Mouse (Mus musculus) heart, postnatal 10 days (tissue): ENCODE results near the gene Fbxo46. TPM values are rescaled to one million over a fixed set of nuclear protein-coding genes. Genes with fewer than 3 reads are reported as not detected.
"Not testable (repeated sequence)": the region's sequence is repeated elsewhere in the genome, so short reads cannot be mapped to it uniquely, and the experiment has no call there.

Experiments
- DNase-seq, 2 experiments: peaks; one replicate each; pipeline ENCODE4 v3.0.0; 2021
- intact Hi-C: fragments of 180-260 bp; cut with DNase I; formaldehyde crosslinking; loops from one replicate; pipeline ENCODE4 v1.15.1; 2025
- total RNA-seq, 2 experiments: library from RNA; stranded (reverse); gene quantifications; 2 replicates each; pipeline ENCODE4 v1.2.3; 2021

Gene Fbxo46
- total RNA-seq, 2 experiments from 2014 or later = 5.5 to 7.6 TPM

GRCm38 (mm10) chr7:19129396-19129795 lies 9.7 kb downstream of the Fbxo46 start:
- no peak for DNase-seq
- intact Hi-C loops = no loop called here

GRCm38 (mm10) chr7:19130657-19131056 lies 11.0 kb downstream of the Fbxo46 start:
- DNase-seq = peak in 1 of 2 experiments; percentile 24
- intact Hi-C loops = no loop called here

GRCm38 (mm10) chr7:19131324-19131848 lies 11.7 kb downstream of the Fbxo46 start:
- peak; percentile 99 for DNase-seq
- intact Hi-C loops = no loop called here

- intact Hi-C loops = no loop called here
- no peak for DNase-seq
Measured at GRCm38 (mm10) chr7:19136168-19136567, 16.5 kb downstream of the Fbxo46 start.

- intact Hi-C loops = no loop called here
- DNase-seq = no peak
Measured at GRCm38 (mm10) chr7:19136673-19137334, 17.1 kb downstream of the Fbxo46 start.

GRCm38 (mm10) chr7:19137380-19137779 lies 17.7 kb downstream of the Fbxo46 start:
- intact Hi-C loops = no loop called here
- peak; percentile 51 to 71 for DNase-seq

GRCm38 (mm10) chr7:19146793-19147192 lies 27.1 kb downstream of the Fbxo46 start:
- DNase-seq = no peak
- intact Hi-C loops = no loop called here

GRCm38 (mm10) chr7:19147497-19148045 lies 27.9 kb downstream of the Fbxo46 start:
- intact Hi-C loops = no loop called here
- no peak for DNase-seq

- intact Hi-C loops = no loop called here
- no peak for DNase-seq
Measured at GRCm38 (mm10) chr7:19148180-19148874, 28.7 kb downstream of the Fbxo46 start.

GRCm38 (mm10) chr7:19148875-19149541 lies 29.3 kb downstream of the Fbxo46 start, which contains the start of gene Qpctl:
Gene Qpctl, minus strand, starts transcription at chr7:19149291.
- peak; percentile 99 for DNase-seq
- intact Hi-C loops = no loop called here

GRCm38 (mm10) chr7:19149626-19150025 lies 30.0 kb downstream of the Fbxo46 start, which contains the start of gene Snrpd2:
Gene Snrpd2, plus strand, starts transcription at chr7:19149722.
- DNase-seq = peak; percentile 98 to 99
- intact Hi-C loops = loop anchor here (2.0 kb wide), 1 partner anchor 81 kb away; no protein-coding TSS in a partner anchor

- not testable (repeated sequence) for DNase-seq
- intact Hi-C loops = loop anchor here (2.0 kb wide), 1 partner anchor 82 kb away; no protein-coding TSS in a partner anchor
Measured at GRCm38 (mm10) chr7:19151121-19151520, 31.5 kb downstream of the Fbxo46 start.

GRCm38 (mm10) chr7:19154796-19155195 lies 35.1 kb downstream of the Fbxo46 start:
- intact Hi-C loops = no loop called here
- DNase-seq = no peak

- DNase-seq = peak in 1 of 2 experiments; percentile 42
- intact Hi-C loops = loop anchor here (2.0 kb wide), 1 partner anchor 53 kb away; no protein-coding TSS in a partner anchor
Measured at GRCm38 (mm10) chr7:19155825-19156475, 36.3 kb downstream of the Fbxo46 start.

GRCm38 (mm10) chr7:19157160-19157800 lies 37.6 kb downstream of the Fbxo46 start:
- DNase-seq = peak; percentile 94 to 95
- intact Hi-C loops = loop anchor here (1.0 to 2.0 kb wide), 2 partner anchors 16 to 52 kb away; no protein-coding TSS in a partner anchor

GRCm38 (mm10) chr7:19158601-19159000 lies 38.9 kb downstream of the Fbxo46 start:
- intact Hi-C loops = no loop called here
- no peak for DNase-seq

- intact Hi-C loops = no loop called here
- no peak for DNase-seq
Measured at GRCm38 (mm10) chr7:19159411-19159810, 39.8 kb downstream of the Fbxo46 start.

GRCm38 (mm10) chr7:19160115-19160514 lies 40.5 kb downstream of the Fbxo46 start:
- no peak for DNase-seq
- intact Hi-C loops = no loop called here

GRCm38 (mm10) chr7:19162928-19163327 lies 43.3 kb downstream of the Fbxo46 start:
- no peak for DNase-seq
- intact Hi-C loops = no loop called here

GRCm38 (mm10) chr7:19163752-19164151 lies 44.1 kb downstream of the Fbxo46 start:
- no peak for DNase-seq
- intact Hi-C loops = no loop called here
